Mouse (Mus musculus) C3H10T1/2 (cell line): Measurements from ENCODE around the gene Olfr221. TPM values are rescaled to one million over a fixed set of nuclear protein-coding genes. Genes with fewer than 3 reads are reported as not detected.

Source experiments
- polyA plus RNA-seq, 2 experiments: library from polyadenylated mRNA; unstranded; fragments of >200 nt; fragmentation: generic; extraction: Trizol; gene quantifications; one replicate each; pipeline ENCODE4 v1.2.1; 2012; ENCODE audit warnings: missing spikeins in 2 of 2

Olfr221 gene
- not detected for polyA plus RNA-seq

GRCm38 (mm10) chr14:52042359-52042758 lies at the start of gene Olfr221:
Gene Olfr221, minus strand, starts transcription at chr14:52042459.

GRCm38 (mm10) chr14:52020486-52021137 lies 21.6 kb downstream of the Olfr221 start, which contains the start of gene Zfp219:
Gene Zfp219, minus strand, starts transcription at chr14:52020733.

GRCm38 (mm10) chr14:52015445-52016100 lies 26.7 kb downstream of the Olfr221 start, which contains the start of gene Tmem253:
Gene Tmem253, plus strand, starts transcription at chr14:52015658.

GRCm38 (mm10) chr14:51984247-51985231 lies 57.7 kb downstream of the Olfr221 start, which contains the start of gene Arhgef40:
Gene Arhgef40, plus strand, starts transcription at chr14:51984719.

Other genes starting within 250 kb of the Olfr221 start
- gene AY358078, start 242.4 kb downstream of the Olfr221 start, polyA plus RNA-seq = not detected
- gene Ear6, start 188.8 kb downstream of the Olfr221 start, polyA plus RNA-seq = not detected
- gene Mettl17, start 157.6 kb downstream of the Olfr221 start, polyA plus RNA-seq = 10 to 100 TPM in 1 of 2 experiments, 1 to 10 TPM in 1; 8.6 to 20.3 TPM
- under 1 TPM; 0.01 to 0.24 TPM for gene Slc39a2, start 149.6 kb downstream of the Olfr221 start, polyA plus RNA-seq
- gene Ndrg2, start 128.3 kb downstream of the Olfr221 start, polyA plus RNA-seq = under 1 TPM; 0.02 to 0.06 TPM
- gene Tppp2, start 124.0 kb downstream of the Olfr221 start, polyA plus RNA-seq = not detected
- gene Rnase13, start 119.7 kb downstream of the Olfr221 start, polyA plus RNA-seq = under 1 TPM in 1 of 2 experiments, not detected in 1; 0.04 TPM
- 10 to 100 TPM; 42.3 to 91.9 TPM for gene Arhgef40, start 57.7 kb downstream of the Olfr221 start, polyA plus RNA-seq
- gene Tmem253, start 26.8 kb downstream of the Olfr221 start, polyA plus RNA-seq = under 1 TPM; 0.16 to 0.35 TPM
- gene Zfp219, start 21.7 kb downstream of the Olfr221 start, polyA plus RNA-seq = 10 to 100 TPM; 13.0 to 22.2 TPM
- gene Hnrnpc, start 61.6 kb upstream of the Olfr221 start, polyA plus RNA-seq = 100 to 1,000 TPM in 1 of 2 experiments, 10 to 100 TPM in 1; 89.0 to 129 TPM
- 1 to 10 TPM; 1.5 to 2.2 TPM for gene Rpgrip1, start 68.2 kb upstream of the Olfr221 start, polyA plus RNA-seq
- 10 to 100 TPM in 1 of 2 experiments, 1 to 10 TPM in 1; 1.1 to 10.2 TPM for gene Supt16, start 155.0 kb upstream of the Olfr221 start, polyA plus RNA-seq
- gene Chd8, start 215.3 kb upstream of the Olfr221 start, polyA plus RNA-seq = 10 to 100 TPM in 1 of 2 experiments, 1 to 10 TPM in 1; 6.0 to 32.5 TPM
- gene Tox4, start 236.7 kb upstream of the Olfr221 start, polyA plus RNA-seq = 10 to 100 TPM in 1 of 2 experiments, 1 to 10 TPM in 1; 5.0 to 17.1 TPM
- gene Rab2b, start 237.1 kb upstream of the Olfr221 start, polyA plus RNA-seq = 10 to 100 TPM in 1 of 2 experiments, under 1 TPM in 1; 0.42 to 11.7 TPM